Mouse (Mus musculus): Measurements from ENCODE around the gene Mybpc3. TPM values are rescaled to one million over a fixed set of nuclear protein-coding genes. Genes with fewer than 3 reads are reported as not detected.

Gene Mybpc3
- polyA plus RNA-seq, 1 experiment from 2014 or later, result 4.7 TPM

DNA sequence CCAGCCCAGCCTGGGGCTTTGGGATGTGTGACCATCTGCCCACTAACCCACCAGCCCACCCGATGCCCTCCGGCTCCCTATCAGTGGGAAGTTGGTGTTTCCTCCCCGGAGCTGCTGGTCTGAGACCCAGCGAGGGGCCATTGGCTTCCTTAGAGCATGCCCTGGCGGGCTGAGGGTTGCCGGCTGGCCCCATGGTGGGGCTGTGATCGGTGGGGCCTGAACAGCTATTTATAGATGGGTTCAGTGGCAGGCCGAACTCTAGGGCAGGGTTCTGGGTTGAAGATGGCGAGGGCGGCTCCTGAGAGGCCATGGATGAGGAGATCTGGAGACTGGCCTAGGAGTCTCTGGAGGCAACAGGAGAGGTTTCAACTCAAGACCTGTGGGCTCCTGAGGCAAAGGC is 20.9 kb upstream of the Mybpc3 start:
- DNase-seq (ENCODE audit: low spot score) (no peak), ATAC-seq (no peak)
- Histone ChIP-seq H3K36me3 (ENCODE audit: insufficient read depth, low read length) (no peaks in the 10 kb centered on the region), H3K27me3 (replicated peaks; ENCODE audit: insufficient read depth, low read length) (no peaks in the 10 kb centered on the region), H3K9ac (replicated peaks; ENCODE audit: low read depth) (0 out of 2 replicates have a peak overlapping the region, but pooled peaks have one; percentile 5), H3K27ac (ENCODE audit: low read length) (no peak overlapping the region), H3K4me1 (ENCODE audit: insufficient read depth, low read depth, low read length) (no peaks in the 10 kb centered on the region), H3K4me3 (ENCODE audit: low read depth, low read length) (no peak overlapping the region), H3K4me2 (replicated peaks; ENCODE audit: low read depth, low read length) (no peak overlapping the region), H3K9me3 (ENCODE audit: low read length) (no peaks in the 10 kb centered on the region)
- TF ChIP-seq EP300 (IDR thresholded peaks at IDR 0.05) (no peak), CTCF (IDR thresholded peaks at IDR 0.05) (no peak)
- WGBS, result 78% methylated on average over 10 of the region's 10 CpGs

DNA sequence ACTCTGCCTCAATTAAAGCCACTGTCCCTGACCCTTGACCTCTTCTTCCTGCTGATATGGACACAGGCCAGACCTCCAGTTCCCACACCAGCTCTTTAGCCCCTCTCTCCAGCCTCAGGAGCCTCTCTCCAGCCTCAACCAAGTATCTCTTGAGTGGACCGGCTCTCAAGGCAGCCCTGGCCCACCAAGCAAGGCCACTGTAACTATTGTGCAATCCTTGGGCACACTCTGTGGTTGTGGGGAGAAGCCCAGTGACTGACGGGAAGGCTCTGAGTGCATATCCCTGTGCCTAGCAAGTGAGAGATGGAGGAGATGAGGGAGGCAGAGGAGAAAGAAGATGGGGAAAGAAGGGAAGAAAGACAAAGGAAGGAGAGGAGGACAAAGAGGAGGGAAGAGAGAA is 19.8 kb upstream of the Mybpc3 start:
- TF ChIP-seq EP300 (IDR thresholded peaks at IDR 0.05) (no peak), CTCF (IDR thresholded peaks at IDR 0.05) (no peak)
- 52% methylated on average over 2 of the region's 2 CpGs for WGBS
- Histone ChIP-seq H3K4me3 (ENCODE audit: low read depth, low read length) (no peak overlapping the region), H3K27me3 (replicated peaks; ENCODE audit: insufficient read depth, low read length) (no peaks in the 10 kb centered on the region), H3K27ac (ENCODE audit: low read length) (no peak overlapping the region), H3K9ac (replicated peaks; ENCODE audit: low read depth) (no peak overlapping the region), H3K4me2 (replicated peaks; ENCODE audit: low read depth, low read length) (no peak overlapping the region), H3K9me3 (ENCODE audit: low read length) (no peaks in the 10 kb centered on the region), H3K36me3 (ENCODE audit: insufficient read depth, low read length) (no peaks in the 10 kb centered on the region), H3K4me1 (ENCODE audit: insufficient read depth, low read depth, low read length) (no peaks in the 10 kb centered on the region)
- DNase-seq (ENCODE audit: low spot score), result peak; percentile 42
- ATAC-seq, result peak; percentile 48; the same call in 1 of the 2 replicates

DNA sequence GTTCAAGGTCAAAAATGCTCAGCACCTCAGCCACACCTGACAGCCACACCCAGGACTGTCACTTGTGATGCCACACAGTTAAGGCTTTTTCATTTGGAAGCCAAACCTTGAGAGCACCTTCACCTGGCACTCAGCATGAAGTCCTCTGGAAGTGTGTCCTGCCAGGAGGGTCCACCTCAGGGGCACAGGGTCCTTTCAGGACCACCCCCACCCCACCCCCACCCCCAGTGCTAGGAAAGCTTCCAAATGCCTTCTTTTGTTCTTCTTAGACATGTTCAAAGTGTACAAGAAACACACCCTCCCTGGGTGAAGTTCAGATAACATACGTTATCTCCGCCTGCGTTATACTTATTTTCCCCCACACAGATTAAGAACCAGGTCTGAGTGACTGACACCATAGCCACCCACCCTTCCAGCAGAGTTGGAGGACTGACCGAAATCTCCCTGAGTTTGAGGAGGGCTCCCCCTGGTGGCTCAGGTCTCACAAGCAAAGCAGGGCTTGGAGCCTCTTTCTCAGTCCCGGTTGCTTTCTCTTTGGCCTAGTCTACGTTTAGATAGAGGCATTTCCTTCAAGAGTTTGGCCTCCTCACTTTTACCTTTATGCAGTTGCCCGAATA is 16.7 kb upstream of the Mybpc3 start:
- Histone ChIP-seq H3K9ac (replicated peaks; ENCODE audit: low read depth) (no peak overlapping the region), H3K4me2 (replicated peaks; ENCODE audit: low read depth, low read length) (no peak overlapping the region), H3K4me3 (ENCODE audit: low read depth, low read length) (no peak overlapping the region), H3K27ac (ENCODE audit: low read length) (no peak overlapping the region), H3K9me3 (ENCODE audit: low read length) (no peaks in the 10 kb centered on the region), H3K36me3 (ENCODE audit: insufficient read depth, low read length) (no peaks in the 10 kb centered on the region), H3K27me3 (replicated peaks; ENCODE audit: insufficient read depth, low read length) (no peaks in the 10 kb centered on the region), H3K4me1 (ENCODE audit: insufficient read depth, low read depth, low read length) (no peaks in the 10 kb centered on the region)
- TF ChIP-seq CTCF (IDR thresholded peaks at IDR 0.05) (peak; percentile 98), EP300 (IDR thresholded peaks at IDR 0.05) (no peak)
- DNase-seq (ENCODE audit: low spot score) (peak; percentile 96), ATAC-seq (peak; percentile 90)
- WGBS, result 2% methylated on average over 7 of the region's 7 CpGs

DNA sequence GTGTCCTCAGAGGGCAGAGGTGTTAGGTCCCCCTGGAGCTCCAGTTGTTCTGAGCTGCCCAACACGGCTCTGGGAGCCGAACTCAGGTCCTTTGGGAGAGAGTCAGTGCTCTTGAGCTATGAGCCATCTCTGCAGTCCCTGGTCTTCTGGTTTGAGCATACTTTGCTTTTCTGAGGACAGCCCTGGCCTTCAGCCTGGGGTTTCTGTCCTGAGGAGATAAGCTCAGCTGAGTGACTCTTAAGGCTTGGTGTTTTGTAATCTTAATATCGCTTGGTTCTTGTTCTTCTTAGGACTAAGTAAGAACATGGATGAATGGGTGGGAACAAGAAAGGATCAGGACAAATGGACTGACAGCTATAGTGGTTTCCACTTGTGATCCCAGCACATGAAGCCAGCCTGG is 9.8 kb upstream of the Mybpc3 start:
- H3K4me2 ChIP-seq (replicated peaks; ENCODE audit: low read depth, low read length), result no peak overlapping the region
- H3K9ac ChIP-seq (replicated peaks; ENCODE audit: low read depth), result no peak overlapping the region
- DNase-seq (ENCODE audit: low spot score) (no peak), ATAC-seq (no peak)
- no peak overlapping the region for H3K4me3 ChIP-seq (ENCODE audit: low read depth, low read length)
- H3K4me1 ChIP-seq (ENCODE audit: insufficient read depth, low read depth, low read length), result no peaks in the 10 kb centered on the region
- no peak overlapping the region for H3K27ac ChIP-seq (ENCODE audit: low read length)
- no peaks in the 10 kb centered on the region for H3K9me3 ChIP-seq (ENCODE audit: low read length)
- H3K36me3 ChIP-seq (ENCODE audit: insufficient read depth, low read length), result no peaks in the 10 kb centered on the region
- 65% methylated on average over 3 of the region's 3 CpGs for WGBS
- TF ChIP-seq CTCF (IDR thresholded peaks at IDR 0.05) (no peak), EP300 (IDR thresholded peaks at IDR 0.05) (no peak)
- no peaks in the 10 kb centered on the region; the same call in 1 of the 2 replicates for H3K27me3 ChIP-seq (replicated peaks; ENCODE audit: insufficient read depth, low read length)

DNA sequence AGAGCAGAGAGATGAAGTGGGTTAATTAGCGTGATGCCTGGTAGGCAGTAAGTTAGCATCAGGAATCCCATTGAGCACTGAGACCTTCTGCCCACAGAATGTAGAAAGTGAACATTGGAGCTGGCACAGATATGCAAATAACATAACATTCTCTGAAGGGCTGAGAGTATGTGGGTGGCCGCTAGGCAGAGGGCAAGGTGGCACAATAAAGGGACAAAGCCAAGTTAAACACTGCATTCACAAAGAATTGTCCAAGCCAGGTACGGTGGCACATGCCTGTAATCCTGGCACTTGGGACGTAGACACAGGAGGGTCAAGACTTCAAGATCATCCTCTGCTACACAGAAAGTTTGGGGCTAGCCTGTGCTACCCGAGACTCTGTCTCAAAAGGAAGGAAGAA is 8.7 kb upstream of the Mybpc3 start:
- H3K9ac ChIP-seq (replicated peaks; ENCODE audit: low read depth), result no peak overlapping the region
- no peaks in the 10 kb centered on the region for H3K9me3 ChIP-seq (ENCODE audit: low read length)
- H3K4me3 ChIP-seq (ENCODE audit: low read depth, low read length), result no peak overlapping the region
- peak; percentile 25 for DNase-seq (ENCODE audit: low spot score)
- H3K27ac ChIP-seq (ENCODE audit: low read length), result no peak overlapping the region
- 60% methylated on average over 5 of the region's 5 CpGs for WGBS
- H3K36me3 ChIP-seq (ENCODE audit: insufficient read depth, low read length), result no peaks in the 10 kb centered on the region
- ATAC-seq, result peak; percentile 33; the same call in 1 of the 2 replicates
- no peaks in the 10 kb centered on the region; the same call in 1 of the 2 replicates for H3K27me3 ChIP-seq (replicated peaks; ENCODE audit: insufficient read depth, low read length)
- H3K4me2 ChIP-seq (replicated peaks; ENCODE audit: low read depth, low read length), result no peak overlapping the region
- H3K4me1 ChIP-seq (ENCODE audit: insufficient read depth, low read depth, low read length), result no peaks in the 10 kb centered on the region
- TF ChIP-seq CTCF (IDR thresholded peaks at IDR 0.05), result no peak
- no peak for TF ChIP-seq EP300 (IDR thresholded peaks at IDR 0.05)

DNA sequence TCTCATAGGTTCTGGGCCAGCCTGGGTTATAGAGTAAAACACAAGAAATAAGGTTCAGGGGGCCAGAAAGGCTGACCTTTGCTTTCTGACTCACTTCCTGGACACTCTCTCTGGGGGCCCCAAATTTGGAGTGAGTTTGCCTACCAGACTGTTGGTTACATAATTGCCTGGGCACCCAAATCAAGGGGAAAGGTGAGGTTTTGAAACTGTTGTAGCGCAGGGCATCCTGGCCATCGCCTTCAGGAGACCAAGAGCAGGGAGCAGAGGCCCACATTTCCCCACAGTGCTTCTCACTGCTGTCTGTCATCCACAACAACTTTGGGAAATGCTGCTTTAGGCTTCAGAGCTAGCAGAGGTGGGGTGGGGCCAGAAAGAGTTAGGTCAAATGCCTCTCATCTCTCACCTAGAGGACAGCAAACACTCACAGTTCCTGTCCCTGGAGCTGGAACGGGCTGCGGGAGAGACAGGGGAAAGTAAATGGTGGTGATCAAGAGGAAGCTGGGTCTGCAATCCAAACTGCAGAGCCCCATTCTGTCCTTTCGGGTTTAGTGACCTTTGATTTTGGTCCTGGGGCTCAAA is 8.0 kb upstream of the Mybpc3 start:
- peak; percentile 45 for ATAC-seq
- no peak overlapping the region for H3K4me3 ChIP-seq (ENCODE audit: low read depth, low read length)
- H3K4me2 ChIP-seq (replicated peaks; ENCODE audit: low read depth, low read length), result no peak overlapping the region
- no peak for TF ChIP-seq CTCF (IDR thresholded peaks at IDR 0.05)
- no peak for TF ChIP-seq EP300 (IDR thresholded peaks at IDR 0.05)
- H3K9me3 ChIP-seq (ENCODE audit: low read length), result no peaks in the 10 kb centered on the region
- no peaks in the 10 kb centered on the region; the same call in 1 of the 2 replicates for H3K27me3 ChIP-seq (replicated peaks; ENCODE audit: insufficient read depth, low read length)
- no peaks in the 10 kb centered on the region for H3K4me1 ChIP-seq (ENCODE audit: insufficient read depth, low read depth, low read length)
- 51% methylated on average over 5 of the region's 5 CpGs for WGBS
- no peak overlapping the region for H3K9ac ChIP-seq (replicated peaks; ENCODE audit: low read depth)
- H3K27ac ChIP-seq (ENCODE audit: low read length), result no peak overlapping the region
- H3K36me3 ChIP-seq (ENCODE audit: insufficient read depth, low read length), result no peaks in the 10 kb centered on the region
- DNase-seq (ENCODE audit: low spot score), result peak; percentile 56

Data from lung, postnatal 0 days (tissue).